Mouse (Mus musculus) spleen, postnatal 4 days (tissue): Measurements from ENCODE around the gene Cfap36.
A peak's percentile ranks its signal among the peaks of the same experiment; 100 is the strongest.

Experiments used
- DNase-seq, 2 experiments: peaks; one replicate each; pipeline ENCODE4 v3.0.0; 2022; ENCODE audit warnings: low spot score in 2 of 2

The Cfap36 gene

DNA sequence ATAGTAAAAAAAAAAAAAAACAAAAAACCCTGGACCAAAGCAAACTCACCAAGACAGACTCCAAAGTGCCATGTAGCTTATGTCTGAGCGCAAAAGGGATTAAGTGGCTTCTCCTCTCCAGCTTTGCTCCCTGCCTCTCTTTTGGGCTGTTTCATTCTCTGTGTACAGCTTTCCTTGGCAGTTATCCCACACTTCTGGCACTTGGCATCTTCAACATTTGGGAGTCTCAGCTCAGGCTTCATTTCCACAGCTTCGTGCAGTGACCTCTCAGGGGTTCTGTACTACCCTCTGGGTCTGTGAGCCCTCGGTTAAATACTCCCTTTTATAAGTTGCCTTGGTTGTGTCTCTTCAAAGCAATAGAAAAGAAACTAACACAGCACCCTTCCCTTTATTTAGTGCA is 66.6 kb downstream of the Cfap36 start:
- DNase-seq: no peak

DNA sequence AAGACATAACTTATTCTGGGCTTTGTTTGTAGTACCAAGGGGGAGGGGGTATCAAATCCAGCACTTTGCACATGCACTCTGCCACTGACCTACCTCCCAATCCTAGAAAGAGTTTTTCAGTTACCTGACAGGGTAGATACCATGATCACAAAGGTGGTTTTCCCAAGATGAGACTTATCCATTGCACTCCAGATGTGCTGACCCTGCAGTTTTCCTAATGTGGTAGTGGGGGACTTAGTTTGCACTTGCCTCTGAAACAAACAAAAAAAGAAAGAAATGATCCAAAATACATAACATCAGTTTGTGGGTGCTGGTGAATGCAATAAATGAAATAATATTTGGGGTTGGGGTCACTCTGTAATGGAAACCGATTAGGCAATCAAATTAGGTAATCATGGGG is 67.9 kb downstream of the Cfap36 start:
- DNase-seq: no peak

DNA sequence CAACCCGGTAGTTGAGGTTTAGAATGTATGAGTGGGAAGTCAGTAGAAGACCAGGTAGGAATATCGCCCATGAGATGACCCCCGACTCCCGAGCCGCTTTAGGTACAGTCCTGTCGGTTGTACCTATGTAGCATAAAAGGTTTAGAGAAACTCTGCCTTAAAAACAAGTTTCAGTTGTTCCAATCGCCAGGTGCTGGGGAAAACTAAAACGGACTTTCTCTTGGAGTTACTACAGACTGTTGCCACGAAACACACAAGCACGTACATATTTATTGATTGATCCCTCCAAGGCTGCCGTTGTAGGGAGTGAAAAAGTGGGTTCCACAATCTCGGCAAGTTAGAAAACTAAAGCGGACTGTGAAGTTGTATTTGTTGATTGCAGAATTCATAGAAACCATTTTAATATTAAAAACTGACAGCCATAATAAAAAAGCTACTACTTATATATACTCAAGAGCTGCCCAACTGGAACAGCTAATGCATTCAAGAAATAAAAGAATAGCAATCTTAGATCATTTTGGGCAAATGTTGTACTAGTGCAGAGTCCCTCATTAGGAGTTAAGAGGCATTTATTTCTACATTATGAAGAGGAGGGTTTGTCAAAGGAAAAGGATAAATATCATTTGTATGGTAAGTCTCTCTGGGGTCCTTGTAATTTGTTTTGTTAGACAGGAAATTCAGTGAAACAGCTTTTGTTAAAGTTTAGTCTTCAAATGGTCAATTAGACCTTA is 73.3 kb downstream of the Cfap36 start:
- peak in 1 of 2 experiments; percentile 12 for DNase-seq

DNA sequence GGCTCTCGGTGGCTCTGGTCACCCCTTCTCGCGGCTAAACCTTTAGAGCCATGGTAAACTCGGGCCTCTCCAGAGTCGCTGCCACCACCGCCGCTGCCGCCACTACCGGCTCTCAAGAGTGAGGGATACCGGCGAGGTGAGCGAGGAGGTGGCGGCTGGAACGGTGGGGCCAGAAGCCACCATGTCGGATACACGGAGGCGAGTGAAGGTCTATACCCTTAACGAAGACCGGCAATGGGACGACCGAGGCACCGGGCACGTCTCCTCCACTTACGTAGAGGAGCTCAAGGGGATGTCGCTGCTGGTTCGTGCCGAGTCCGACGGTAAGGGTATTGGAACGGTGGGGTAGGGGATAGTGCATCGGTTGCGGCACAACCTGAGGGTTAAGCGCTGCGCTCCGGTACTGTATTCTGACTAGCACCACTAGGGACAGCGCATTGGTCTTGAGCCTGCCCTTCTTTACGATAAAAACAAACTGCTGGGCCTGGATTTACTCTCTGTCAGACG is 74.0 kb downstream of the Cfap36 start:
- DNase-seq: peak; percentile 68 to 84

DNA sequence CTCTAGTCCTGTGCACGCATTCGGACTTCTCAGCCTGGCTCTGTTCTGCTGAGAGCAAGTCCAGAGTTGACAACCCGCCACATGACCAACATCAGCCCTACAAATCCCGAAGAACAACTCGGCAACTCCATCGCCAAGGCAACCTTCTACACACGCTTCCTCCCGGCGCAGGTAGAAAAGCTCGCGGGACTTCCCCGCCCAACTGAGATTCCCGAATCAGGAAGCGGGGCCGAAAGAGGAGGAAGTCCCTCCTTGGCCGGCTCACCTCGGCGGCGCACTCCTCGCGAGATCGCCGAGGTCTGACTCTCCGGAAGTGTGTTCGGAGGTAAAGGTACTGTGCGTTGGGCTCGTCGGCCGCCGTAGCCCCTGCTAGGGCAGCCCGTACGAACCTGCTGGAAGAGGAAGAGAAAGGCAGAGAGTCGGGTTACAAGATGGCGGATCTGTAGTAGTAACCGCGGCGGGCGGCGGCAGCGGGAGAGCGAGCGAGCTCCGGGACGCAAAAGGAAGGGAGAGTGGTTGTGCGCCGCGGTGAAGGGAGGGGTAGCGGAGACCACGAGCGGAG is 74.6 kb downstream of the Cfap36 start, which contains the start of gene Ppp4r3b:
Gene Ppp4r3b, plus strand, starts transcription at position 328 of the 562 bp plus-strand sequence.
- peak; percentile 95 to 96 for DNase-seq

DNA sequence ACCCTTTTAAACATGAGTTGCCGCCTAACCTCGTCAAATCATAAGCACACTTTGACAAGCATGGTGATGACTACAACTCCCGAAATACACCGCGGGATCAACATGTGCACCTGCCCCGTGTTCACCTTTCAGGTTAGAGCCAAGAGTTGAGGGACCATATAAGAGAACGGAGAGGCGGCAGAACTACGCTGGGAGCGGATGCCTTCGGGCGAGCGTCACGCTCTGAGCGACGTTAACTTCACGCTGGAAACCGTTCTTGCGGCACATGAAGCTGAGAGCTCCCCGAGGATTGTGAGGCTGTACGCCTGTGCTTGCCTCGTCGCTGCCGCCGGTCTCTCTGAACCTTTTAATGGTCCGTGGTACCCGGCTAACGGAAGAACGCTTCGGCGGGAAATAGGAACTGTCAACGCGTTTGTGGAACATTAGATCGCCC is 75.2 kb downstream of the Cfap36 start:
- peak; percentile 42 to 73 for DNase-seq
